Mouse (Mus musculus): ENCODE results near the gene Gm45785. TPM values are rescaled to one million over a fixed set of nuclear protein-coding genes. Genes with fewer than 3 reads are reported as not detected.
A peak's percentile ranks its signal among the peaks of the same experiment; 100 is the strongest.
"Not testable (repeated sequence)": the region's sequence is repeated elsewhere in the genome, so short reads cannot be mapped to it uniquely, and the experiment has no call there.

Gene Gm45785
- total and polyA plus RNA-seq, 3 experiments = not detected

GRCm38 (mm10) chr7:140899121-140899520 lies 43.0 kb upstream of the Gm45785 start:
- Histone ChIP-seq H3K27ac (peak overlapping the region; percentile 93), H3K79me2 (replicated peaks; ENCODE audit: control insufficient read depth, insufficient read depth, low read length) (no peaks in the 10 kb centered on the region), H3K27me3 (ENCODE audit: control insufficient read depth, insufficient read depth, low read length) (no peaks in the 10 kb centered on the region), H3K36me3 (ENCODE audit: control insufficient read depth, insufficient read depth, low read length) (no peaks in the 10 kb centered on the region; the same call in 1 of the 2 replicates), H3K4me3 (peak overlapping the region; percentile 49), H3K9ac (ENCODE audit: low read depth, low read length) (peak overlapping the region; percentile 68; the same call in 1 of the 2 replicates), H3K4me1 (ENCODE audit: control insufficient read depth, insufficient read depth, low read length) (no peaks in the 10 kb centered on the region; the same call in 1 of the 2 replicates)
- DNase-seq = peak in 1 of 2 experiments; percentile 30
- intact Hi-C loops (cut with DNase I) = no loop called here
- WGBS = 45% methylated on average over 3 of the region's 3 CpGs
- TF ChIP-seq EP300 (IDR thresholded peaks at IDR 0.05; ENCODE audit: insufficient read depth, low read depth, low read length) (no peak), POLR2A (IDR thresholded peaks at IDR 0.05; ENCODE audit: insufficient read depth, low read depth, low read length) (no peak), CTCF (IDR thresholded peaks at IDR 0.05) (no peak)

GRCm38 (mm10) chr7:140897863-140898262 lies 41.7 kb upstream of the Gm45785 start:
- intact Hi-C loops (cut with DNase I) = no loop called here
- 85% methylated on average over 7 of the region's 7 CpGs for WGBS
- Histone ChIP-seq H3K36me3 (ENCODE audit: control insufficient read depth, insufficient read depth, low read length) (no peaks in the 10 kb centered on the region; the same call in 1 of the 2 replicates), H3K27ac (no peak overlapping the region), H3K79me2 (replicated peaks; ENCODE audit: control insufficient read depth, insufficient read depth, low read length) (no peaks in the 10 kb centered on the region), H3K9ac (ENCODE audit: low read depth, low read length) (no peak overlapping the region), H3K4me1 (ENCODE audit: control insufficient read depth, insufficient read depth, low read length) (no peaks in the 10 kb centered on the region; the same call in 1 of the 2 replicates), H3K4me3 (no peak overlapping the region), H3K27me3 (ENCODE audit: control insufficient read depth, insufficient read depth, low read length) (no peaks in the 10 kb centered on the region)
- TF ChIP-seq EP300 (IDR thresholded peaks at IDR 0.05; ENCODE audit: insufficient read depth, low read depth, low read length) (no peak), CTCF (IDR thresholded peaks at IDR 0.05) (no peak), POLR2A (IDR thresholded peaks at IDR 0.05; ENCODE audit: insufficient read depth, low read depth, low read length) (no peak)
- DNase-seq = no peak

- TF ChIP-seq CTCF (IDR thresholded peaks at IDR 0.05) (no peak), POLR2A (IDR thresholded peaks at IDR 0.05; ENCODE audit: insufficient read depth, low read depth, low read length) (no peak), EP300 (IDR thresholded peaks at IDR 0.05; ENCODE audit: insufficient read depth, low read depth, low read length) (no peak)
- Histone ChIP-seq H3K27ac (no peak overlapping the region), H3K79me2 (replicated peaks; ENCODE audit: control insufficient read depth, insufficient read depth, low read length) (no peaks in the 10 kb centered on the region), H3K9ac (ENCODE audit: low read depth, low read length) (no peak overlapping the region), H3K27me3 (ENCODE audit: control insufficient read depth, insufficient read depth, low read length) (no peaks in the 10 kb centered on the region), H3K4me1 (ENCODE audit: control insufficient read depth, insufficient read depth, low read length) (no peaks in the 10 kb centered on the region; the same call in 1 of the 2 replicates), H3K4me3 (no peak overlapping the region), H3K36me3 (ENCODE audit: control insufficient read depth, insufficient read depth, low read length) (no peaks in the 10 kb centered on the region; the same call in 1 of the 2 replicates)
- intact Hi-C loops (cut with DNase I) = no loop called here
- WGBS = 90% methylated on average over 3 of the region's 3 CpGs
- DNase-seq = no peak
Observed at GRCm38 (mm10) chr7:140894611-140895010, 38.5 kb upstream of the Gm45785 start.

- no peaks in the 10 kb centered on the region; the same call in 1 of the 2 replicates for H3K4me1 ChIP-seq (ENCODE audit: control insufficient read depth, insufficient read depth, low read length)
- 92% methylated on average over 7 of the region's 7 CpGs for WGBS
- no peaks in the 10 kb centered on the region; the same call in 1 of the 2 replicates for H3K36me3 ChIP-seq (ENCODE audit: control insufficient read depth, insufficient read depth, low read length)
- no peak for TF ChIP-seq EP300 (IDR thresholded peaks at IDR 0.05; ENCODE audit: insufficient read depth, low read depth, low read length)
- TF ChIP-seq POLR2A (IDR thresholded peaks at IDR 0.05; ENCODE audit: insufficient read depth, low read depth, low read length) = no peak
- TF ChIP-seq CTCF (IDR thresholded peaks at IDR 0.05) = no peak
- intact Hi-C loops (cut with DNase I) = no loop called here
- no peaks in the 10 kb centered on the region for H3K79me2 ChIP-seq (replicated peaks; ENCODE audit: control insufficient read depth, insufficient read depth, low read length)
- no peak overlapping the region for H3K27ac ChIP-seq
- no peak overlapping the region for H3K4me3 ChIP-seq
- no peaks in the 10 kb centered on the region for H3K27me3 ChIP-seq (ENCODE audit: control insufficient read depth, insufficient read depth, low read length)
- DNase-seq = no peak
- no peak overlapping the region for H3K9ac ChIP-seq (ENCODE audit: low read depth, low read length)
Observed at GRCm38 (mm10) chr7:140894031-140894430, 37.9 kb upstream of the Gm45785 start.

GRCm38 (mm10) chr7:140890636-140891035 lies 34.5 kb upstream of the Gm45785 start:
- intact Hi-C loops (cut with DNase I); H3K79me2 ChIP-seq (replicated peaks; ENCODE audit: control insufficient read depth, insufficient read depth, low read length); H3K4me3 ChIP-seq; DNase-seq; H3K4me1 ChIP-seq (ENCODE audit: control insufficient read depth, insufficient read depth, low read length); H3K9ac ChIP-seq (ENCODE audit: low read depth, low read length); H3K27ac ChIP-seq; H3K36me3 ChIP-seq (ENCODE audit: control insufficient read depth, insufficient read depth, low read length); H3K27me3 ChIP-seq (ENCODE audit: control insufficient read depth, insufficient read depth, low read length): not testable (repeated sequence)
- 96% methylated on average over 16 of the region's 16 CpGs for WGBS

GRCm38 (mm10) chr7:140882469-140882803 lies 26.3 kb upstream of the Gm45785 start:
- DNase-seq = no peak
- peaks cover 2% of the 10 kb centered on the region for H3K4me1 ChIP-seq (ENCODE audit: control insufficient read depth, insufficient read depth, low read length)
- no peaks in the 10 kb centered on the region; the same call in 1 of the 2 replicates for H3K79me2 ChIP-seq (replicated peaks; ENCODE audit: control insufficient read depth, insufficient read depth, low read length)
- no peaks in the 10 kb centered on the region for H3K36me3 ChIP-seq (ENCODE audit: control insufficient read depth, insufficient read depth, low read length)
- H3K9ac ChIP-seq (ENCODE audit: low read depth, low read length) = peak overlapping the region; percentile 57
- intact Hi-C loops (cut with DNase I) = loop anchor here (1.0 to 5.0 kb wide), 2 partner anchors 25 to 35 kb away; partner anchors contain the start of genes Bet1l, Odf3 and Scgb1c1
- TF ChIP-seq POLR2A (IDR thresholded peaks at IDR 0.05; ENCODE audit: insufficient read depth, low read depth, low read length) (no peak), EP300 (IDR thresholded peaks at IDR 0.05; ENCODE audit: insufficient read depth, low read depth, low read length) (no peak), CTCF (IDR thresholded peaks at IDR 0.05) (no peak)
- H3K27me3 ChIP-seq (ENCODE audit: control insufficient read depth, insufficient read depth, low read length) = no peaks in the 10 kb centered on the region
- peak overlapping the region; percentile 91 for H3K27ac ChIP-seq
- H3K4me3 ChIP-seq = peak overlapping the region; percentile 72
- 1% methylated on average over 12 of the region's 12 CpGs for WGBS
